Mouse (Mus musculus) heart, adult 8-10 months (tissue): Measurements from ENCODE around the gene Fmo4. TPM values are rescaled to one million over a fixed set of nuclear protein-coding genes. Genes with fewer than 3 reads are reported as not detected.
"Not testable (repeated sequence)": the region's sequence is repeated elsewhere in the genome, so short reads cannot be mapped to it uniquely, and the experiment has no call there.

Experiments used
- DNase-seq: peaks from one replicate; pipeline ENCODE4 v3.0.0; 2022; ENCODE audit warnings: low spot score
- total RNA-seq, 4 experiments: library from RNA; stranded (reverse); gene quantifications; 2 replicates each; pipeline ENCODE4 v1.2.4; 2022

Fmo4 gene
- total RNA-seq, 4 experiments from 2014 or later: not detected

DNA sequence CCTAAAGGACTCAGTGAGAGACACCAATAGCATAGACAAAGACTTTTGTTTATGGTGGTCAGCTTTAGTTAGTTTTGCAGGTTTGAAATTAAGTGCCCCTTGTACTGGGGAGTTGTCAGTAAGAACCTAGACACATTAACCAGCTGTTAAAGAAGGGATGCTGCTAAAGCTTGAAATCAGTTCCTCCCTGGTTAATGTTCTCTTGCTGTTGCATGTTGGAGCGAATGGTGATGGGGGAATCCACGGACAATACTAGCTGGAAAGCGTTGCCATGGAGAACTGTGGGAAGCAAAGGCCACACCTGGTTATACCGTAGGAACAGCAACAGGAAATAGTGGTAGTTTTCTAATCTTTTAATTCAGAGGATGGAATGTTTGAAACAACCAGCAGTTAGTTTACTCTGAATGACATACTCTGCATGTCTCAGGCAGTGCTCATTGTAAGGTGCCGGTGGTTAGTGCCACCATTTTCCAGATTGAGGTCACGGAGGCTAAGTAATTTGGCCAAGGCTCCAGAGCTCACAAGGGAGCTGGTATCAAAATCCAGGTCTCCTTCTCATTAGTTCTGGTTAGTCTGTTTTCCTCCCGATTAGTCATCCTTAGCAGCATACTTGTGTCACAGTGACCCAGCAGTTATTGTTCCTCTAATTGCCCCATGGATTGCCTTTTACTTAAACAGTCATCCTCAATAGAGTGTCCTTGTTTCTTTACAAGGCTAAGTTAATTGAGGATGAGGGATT lies 21.3 kb downstream of the Fmo4 start:
- DNase-seq: no peak

DNA sequence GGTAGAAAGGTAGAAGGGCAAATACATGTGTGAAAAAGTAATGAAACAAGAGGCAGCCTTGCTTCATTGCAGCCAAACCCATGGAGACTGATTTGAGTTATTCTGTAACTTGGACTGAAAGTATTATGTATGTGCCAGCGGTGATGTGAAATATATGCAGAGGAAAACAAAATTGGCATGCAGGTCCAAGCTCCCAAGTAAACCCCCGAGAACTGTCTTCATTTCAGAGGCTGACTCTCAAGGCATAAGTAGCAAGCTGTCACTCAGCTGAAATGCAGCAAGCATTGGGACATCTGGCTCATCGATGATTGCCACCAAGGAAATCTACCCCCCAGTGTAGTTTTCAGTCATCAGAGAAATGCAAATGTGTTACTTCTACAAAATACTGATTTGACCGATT lies 28.6 kb downstream of the Fmo4 start:
- DNase-seq: no peak

DNA sequence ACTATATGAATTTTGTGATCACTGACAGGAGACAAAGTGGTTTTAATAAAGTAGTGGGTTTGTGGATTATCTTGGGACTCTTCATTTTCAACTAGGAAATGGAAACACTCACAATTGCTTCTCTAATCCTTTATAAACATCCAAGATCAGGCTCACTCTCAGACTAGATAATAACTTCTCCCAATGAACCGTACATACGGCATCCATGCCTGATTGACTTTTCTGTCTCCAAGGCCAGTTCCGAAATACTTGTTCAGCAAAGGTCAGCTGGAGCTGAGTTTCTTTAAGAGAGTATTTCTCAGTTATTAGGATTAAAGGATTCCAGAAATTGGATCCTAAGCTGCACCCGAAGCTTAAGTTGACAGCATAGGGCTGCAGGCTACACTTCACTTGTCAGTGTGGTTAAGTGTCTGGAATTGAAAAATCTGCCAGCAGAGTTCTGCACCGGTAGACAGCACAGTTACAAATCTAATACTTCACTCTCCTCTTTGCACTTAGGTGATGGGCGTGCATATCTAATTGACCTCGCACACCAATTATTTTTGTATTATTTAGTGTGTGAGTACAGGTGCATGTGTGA lies 30.0 kb downstream of the Fmo4 start:
- no peak for DNase-seq

DNA sequence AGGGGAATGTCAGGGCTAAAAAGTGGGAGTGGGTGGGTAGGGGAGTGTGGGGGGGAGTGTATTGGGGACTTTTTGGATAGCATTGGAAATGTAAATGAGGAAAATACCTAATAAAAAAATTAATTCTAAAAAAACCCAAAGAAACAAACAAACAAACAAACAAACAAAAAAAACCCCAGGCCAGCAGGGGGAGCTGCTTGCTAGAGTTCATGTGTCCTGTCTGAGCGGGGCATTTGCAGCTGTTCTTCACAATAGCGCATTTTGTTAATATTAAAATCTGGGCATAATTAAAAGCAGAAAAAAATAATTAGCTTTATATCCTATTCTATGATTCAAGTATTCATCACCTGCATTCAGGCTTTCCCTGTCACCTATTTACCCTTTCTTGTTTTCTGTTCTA lies 32.7 kb downstream of the Fmo4 start:
- not testable (repeated sequence) for DNase-seq

DNA sequence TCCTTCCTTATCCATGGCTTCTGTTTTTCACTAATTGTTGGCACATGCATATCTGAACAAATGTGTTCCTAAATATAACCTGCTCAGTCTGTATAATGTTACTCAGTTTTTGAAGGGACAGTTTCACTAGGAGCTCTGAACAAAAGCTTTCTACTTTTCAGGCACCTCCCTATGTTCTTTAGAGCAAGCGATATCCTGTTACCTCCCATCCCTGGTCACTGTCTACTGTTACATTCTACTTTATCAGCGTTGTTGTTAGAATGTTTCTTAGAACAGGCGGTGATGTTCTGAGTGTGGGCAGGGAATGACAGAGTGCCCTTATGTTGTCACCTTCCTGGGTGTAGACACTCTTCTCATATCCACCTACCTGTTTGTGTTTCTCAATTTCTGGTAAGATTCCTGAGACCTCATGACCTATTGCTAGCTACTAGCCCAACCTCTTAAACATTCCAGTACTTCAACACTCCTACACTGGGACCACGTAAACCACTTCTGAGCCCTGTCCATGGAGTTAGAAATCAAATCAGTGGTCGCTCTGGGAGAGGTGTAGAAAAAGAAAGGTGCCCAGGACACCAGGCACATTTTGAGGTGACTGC lies 35.7 kb downstream of the Fmo4 start:
- DNase-seq: no peak

DNA sequence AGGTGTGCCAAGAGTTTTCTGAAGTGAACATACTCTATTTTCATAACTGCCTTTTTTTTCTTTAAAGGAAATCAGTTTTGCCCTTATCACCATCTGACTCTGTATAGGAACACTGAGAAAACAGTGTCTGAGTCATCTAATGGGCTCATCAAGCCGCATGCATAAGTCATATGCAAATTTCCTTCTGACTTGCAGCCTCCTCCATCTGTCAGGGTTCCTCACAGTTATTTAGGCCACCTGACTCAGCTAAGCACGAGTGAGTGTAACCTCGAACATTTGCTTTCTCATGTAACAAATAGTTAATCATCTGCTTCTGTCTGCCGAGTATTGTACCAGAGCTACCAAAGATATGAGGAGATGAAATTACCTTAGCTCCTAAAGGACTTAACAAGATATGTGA lies 40.1 kb downstream of the Fmo4 start:
- DNase-seq: no peak

DNA sequence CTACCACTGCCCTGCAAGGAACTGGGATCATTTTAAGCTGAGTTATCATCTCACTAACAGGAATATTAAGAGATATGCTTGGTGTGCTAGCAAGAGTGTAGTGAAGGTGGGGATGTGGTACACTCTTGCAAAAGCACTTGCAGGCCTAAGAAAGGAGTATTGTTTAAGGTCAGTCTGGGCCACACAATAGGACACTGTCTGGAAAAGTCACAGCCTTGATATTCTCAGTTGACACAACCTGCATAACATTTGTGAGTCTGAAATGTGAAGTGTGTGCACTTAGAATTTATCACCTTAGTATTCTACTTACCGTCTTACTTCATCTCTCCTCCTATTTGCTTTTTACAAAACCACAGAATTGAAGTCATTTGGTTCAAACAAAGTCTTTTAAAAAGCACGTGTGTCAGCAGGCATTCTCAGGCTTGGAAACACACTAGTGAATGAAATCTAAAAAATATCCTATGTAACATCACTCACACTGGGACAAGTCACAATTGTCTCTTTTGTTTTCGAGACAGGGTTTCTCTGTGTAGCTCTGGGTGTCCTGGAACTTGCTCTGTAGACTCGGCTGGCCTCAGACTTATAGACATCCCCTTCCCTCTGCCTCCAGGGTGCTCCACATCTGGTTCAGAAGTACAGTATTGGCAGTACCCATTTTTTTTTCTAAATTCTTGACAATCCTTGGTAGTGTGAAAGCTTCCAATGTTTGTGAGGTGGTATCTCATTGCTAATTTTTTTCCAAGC lies 42.0 kb downstream of the Fmo4 start:
- DNase-seq: no peak

DNA sequence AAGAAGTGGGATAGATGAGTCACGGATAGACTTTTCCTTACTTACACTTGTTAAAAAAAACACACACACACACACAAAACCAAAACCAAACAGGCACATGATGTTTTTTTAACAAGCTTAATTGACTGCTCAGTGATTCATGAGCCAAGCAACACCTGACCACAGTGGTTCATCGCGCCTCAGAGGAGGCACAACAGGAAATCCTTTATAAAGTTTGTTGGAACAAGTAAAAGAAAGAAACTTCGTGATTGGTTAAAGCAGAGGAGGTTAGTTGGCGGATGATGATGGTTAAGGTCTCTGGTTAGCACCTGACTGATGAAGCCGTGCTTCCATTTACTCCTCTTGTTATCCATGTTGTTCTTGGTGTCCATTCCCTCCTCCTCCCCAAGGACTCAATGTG lies 61.8 kb downstream of the Fmo4 start:
- no peak for DNase-seq

DNA sequence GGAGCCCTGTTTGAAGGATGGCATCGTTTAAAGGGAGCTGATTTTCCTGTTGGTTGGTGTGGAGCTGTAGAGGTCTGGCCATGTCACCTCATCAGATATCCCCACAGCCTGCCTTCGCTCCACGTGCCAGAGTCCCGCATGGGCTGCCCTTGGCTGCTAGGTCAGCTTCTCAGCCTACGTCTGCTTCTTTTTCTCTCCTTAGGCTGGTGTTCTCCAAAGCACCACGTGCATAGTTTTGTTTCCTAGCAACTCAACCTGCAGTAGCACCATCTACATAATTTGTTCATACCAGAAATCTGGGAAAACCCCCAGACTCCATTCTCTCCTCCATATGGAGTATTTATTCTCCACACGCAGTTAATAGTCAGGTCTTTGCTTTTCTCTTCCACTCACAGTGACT lies 64.2 kb downstream of the Fmo4 start:
- no peak for DNase-seq

DNA sequence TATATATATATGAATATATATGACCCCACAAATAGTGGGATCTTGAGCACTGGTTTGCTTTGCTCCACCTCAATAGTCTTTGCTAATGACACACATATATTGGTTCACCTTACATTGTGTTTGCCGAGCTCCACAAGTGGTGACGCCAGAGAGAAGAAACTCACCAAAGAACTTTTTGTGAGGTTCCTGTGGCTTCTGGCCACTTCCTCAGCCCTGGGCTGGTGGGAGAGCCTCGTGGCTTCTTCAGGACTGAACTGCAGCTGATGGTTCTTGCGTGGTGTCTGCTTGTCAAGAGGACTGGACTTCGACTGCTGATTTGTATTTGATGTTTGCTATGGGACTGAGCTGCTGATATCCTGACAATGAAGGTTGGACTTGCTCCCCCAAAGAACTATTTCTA lies 65.0 kb downstream of the Fmo4 start:
- no peak for DNase-seq

Other genes with a start within 250 kb of the Fmo4 start
- gene Vamp4, start 243.5 kb downstream of the Fmo4 start, total RNA-seq: 10 to 100 TPM; 20.9 to 25.3 (median 24.1) TPM
- gene Myoc, start 174.8 kb downstream of the Fmo4 start, total RNA-seq: 1 to 10 TPM; 2.8 to 3.9 (median 3.4) TPM
- gene Myocos, start 155.8 kb downstream of the Fmo4 start, total RNA-seq: not detected
- gene Prrc2c, start 73.4 kb downstream of the Fmo4 start, total RNA-seq: 10 to 100 TPM; 68.5 to 76.0 (median 71.9) TPM
- 10 to 100 TPM; 31.3 to 36.7 (median 35.1) TPM for gene Fmo1, start 52.6 kb upstream of the Fmo4 start, total RNA-seq
- 10 to 100 TPM; 39.6 to 65.4 (median 54.4) TPM for gene Fmo2, start 84.8 kb upstream of the Fmo4 start, total RNA-seq
- not detected for gene Fmo6, start 123.5 kb upstream of the Fmo4 start, total RNA-seq
- under 1 TPM in 3 of 4 experiments, not detected in 1; 0.16 to 0.34 (median 0.22) TPM for gene Fmo3, start 170.6 kb upstream of the Fmo4 start, total RNA-seq